ENCODE assay signal across 9 mouse cellular contexts in the genomic region with DNA sequence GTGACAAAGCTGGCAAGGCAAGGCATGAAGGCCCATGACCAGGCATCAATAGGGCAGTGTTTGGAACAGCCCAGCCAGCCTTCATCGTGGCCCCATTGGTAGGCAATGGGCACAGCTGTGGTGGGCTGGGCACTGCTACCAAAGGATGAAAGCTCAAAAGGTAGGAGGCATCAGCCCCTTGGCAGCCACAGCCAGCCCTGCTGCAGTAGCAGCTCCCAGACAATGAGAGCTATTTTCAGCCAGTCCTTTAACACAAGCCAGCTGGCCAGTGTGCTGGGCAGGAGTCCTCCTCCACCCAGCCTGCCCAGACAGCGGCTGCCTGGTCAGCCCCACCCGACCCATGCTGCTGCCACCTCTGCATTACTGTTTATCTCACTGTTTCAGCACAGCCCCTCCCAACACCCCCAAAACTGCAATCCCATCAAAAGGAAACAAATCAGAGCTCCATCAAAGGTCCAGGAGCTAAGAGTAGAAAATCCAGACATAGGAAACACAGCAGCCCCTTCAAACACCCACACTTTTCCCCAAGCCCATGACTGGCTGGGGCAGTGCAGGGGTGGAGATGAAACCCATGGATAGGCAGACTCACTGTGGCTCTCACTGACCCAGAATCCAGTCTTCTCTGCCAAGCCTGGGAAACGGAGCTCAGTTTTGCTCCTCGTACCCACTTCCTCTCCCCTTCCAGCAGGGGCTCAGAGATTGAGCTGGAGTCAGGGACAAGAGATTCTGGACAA. TPM values are rescaled to one million over a fixed set of nuclear protein-coding genes. Genes with fewer than 3 reads are reported as not detected.
A peak's percentile ranks its signal among the peaks of the same experiment; 100 is the strongest.
DNase-seq lines count a peak whose midpoint lies in the region; ATAC-seq lines count a peak whose summit lies in the region.
"Had no signal": no experiment of that assay in that cellular context is flagged by ENCODE, and none has a peak within 500 bp of the region (broad histone marks: within the 10 kb centered on the region; RNA-seq: fewer than 3 reads in every experiment).

No protein-coding gene starts in this region.

- no peaks in the 10 kb centered on the region for H3K27me3 ChIP-seq in embryonic facial prominence, embryonic 11.5 days (ENCODE audit: control insufficient read depth, insufficient read depth, low read length)
- H3K27me3 ChIP-seq: CH12.LX had no signal

- H3K4me3 ChIP-seq in embryonic facial prominence, embryonic 11.5 days (ENCODE audit: low read depth, low read length), result no peak overlapping the region

- peak; percentile 39 for DNase-seq in cerebellum, adult 9-11 months
- no peak for DNase-seq in cerebellum, postnatal 36 days
- peak; percentile 59 for DNase-seq in embryonic facial prominence, embryonic 11.5 days (ENCODE audit: low spot score)
- DNase-seq in heart, adult 9 months (ENCODE audit: low spot score in 2 of 2), result peak; percentile 80 to 84
- DNase-seq in kidney, postnatal 4 days, result peak; percentile 49 to 61
- DNase-seq in lung, postnatal 10 days, result peak; percentile 79
- no peak for DNase-seq in spleen, adult 18-20 months

- 28% methylated on average over 5 of the region's 5 CpGs for WGBS in embryonic facial prominence, embryonic 11.5 days

- H3K4me1 ChIP-seq in embryonic facial prominence, embryonic 11.5 days (ENCODE audit: control insufficient read depth, insufficient read depth, low read length), result peaks cover 8% of the 10 kb centered on the region; the same call in 1 of the 2 replicates

- no peaks in the 10 kb centered on the region for H3K36me3 ChIP-seq in embryonic facial prominence, embryonic 11.5 days (replicated peaks; ENCODE audit: control insufficient read depth, insufficient read depth, low read depth, low read length)

- ATAC-seq in embryonic facial prominence, embryonic 11.5 days (replicated peaks; ENCODE audit: insufficient number of reproducible peaks, low FRiP score, low TSS enrichment, low read depth), result peak; percentile 53; the same call in 1 of the 2 replicates
- no peak for ATAC-seq in megakaryocyte-erythroid progenitor cell, adult 5-6 weeks (replicated peaks; ENCODE audit: low FRiP score, low TSS enrichment, poor library complexity, severe bottlenecking)

- no peak overlapping the region for H3K4me2 ChIP-seq in embryonic facial prominence, embryonic 11.5 days (ENCODE audit: low read depth, low read length)

- no peak overlapping the region for H3K9ac ChIP-seq in embryonic facial prominence, embryonic 11.5 days (replicated peaks; ENCODE audit: low read length)

- no peaks in the 10 kb centered on the region for H3K9me3 ChIP-seq in embryonic facial prominence, embryonic 11.5 days (replicated peaks; ENCODE audit: control insufficient read depth, low read length)

- H3K27ac ChIP-seq in embryonic facial prominence, embryonic 11.5 days (replicated peaks; ENCODE audit: low read depth, low read length), result no peak overlapping the region; the same call in 1 of the 2 replicates

RNA-seq across cellular contexts. Expression of gene Fmnl3, which starts 26.7 kb away (rescaled TPM):
- polyA plus RNA-seq in embryonic facial prominence, embryonic 11.5 days (2014; fragmentation: Nextera tagmentation; extraction: Ambion mirVana), result 17.1 and 17.6 TPM in 2 replicates
- 0.70 and 4.9 TPM in 2 replicates for total RNA-seq in megakaryocyte-erythroid progenitor cell, adult 5-6 weeks (2014; fragmentation: Nextera tagmentation)
- total RNA-seq in megakaryocyte-erythroid progenitor cell, adult 5-6 weeks (2017), result 0.61 and 1.8 TPM in 2 replicates

RNA-seq across cellular contexts. Expression of gene Fam186b, which starts 47.9 kb away (rescaled TPM):
- 0.08 and 0.10 TPM in 2 replicates for polyA plus RNA-seq in embryonic facial prominence, embryonic 11.5 days (2014; fragmentation: Nextera tagmentation; extraction: Ambion mirVana)
- not detected in 2 replicates for total RNA-seq in megakaryocyte-erythroid progenitor cell, adult 5-6 weeks (2014; fragmentation: Nextera tagmentation)
- not detected in 2 replicates for total RNA-seq in megakaryocyte-erythroid progenitor cell, adult 5-6 weeks (2017)

RNA-seq across cellular contexts. Expression of gene Prpf40b, which starts 48.7 kb away (rescaled TPM):
- polyA plus RNA-seq in embryonic facial prominence, embryonic 11.5 days (2014; fragmentation: Nextera tagmentation; extraction: Ambion mirVana), result 42.0 and 44.1 TPM in 2 replicates
- 26.2 and 41.2 TPM in 2 replicates for total RNA-seq in megakaryocyte-erythroid progenitor cell, adult 5-6 weeks (2014; fragmentation: Nextera tagmentation)
- total RNA-seq in megakaryocyte-erythroid progenitor cell, adult 5-6 weeks (2017), result 1.4 and 3.5 TPM in 2 replicates

RNA-seq across cellular contexts. Expression of gene Tmbim6, which starts 49.1 kb away (rescaled TPM):
- 225 and 228 TPM in 2 replicates for polyA plus RNA-seq in embryonic facial prominence, embryonic 11.5 days (2014; fragmentation: Nextera tagmentation; extraction: Ambion mirVana)
- total RNA-seq in megakaryocyte-erythroid progenitor cell, adult 5-6 weeks (2014; fragmentation: Nextera tagmentation), result 165 and 208 TPM in 2 replicates
- total RNA-seq in megakaryocyte-erythroid progenitor cell, adult 5-6 weeks (2017), result 86.9 and 93.6 TPM in 2 replicates

Comparison
In these comparisons a context has a peak if more than half of its experiments do, and no peak if none do; other contexts are left out.
1. DNase-seq: peak in cerebellum, adult 9-11 months (single experiment), embryonic facial prominence, embryonic 11.5 days (single experiment), heart, adult 9 months (2 of 2), kidney, postnatal 4 days (2 of 2) and lung, postnatal 10 days (single experiment); none in cerebellum, postnatal 36 days (0 of 2) and spleen, adult 18-20 months (0 of 2).